Mouse (Mus musculus): ENCODE measurements around the gene Phxr2. TPM values are rescaled to one million over a fixed set of nuclear protein-coding genes. Genes with fewer than 3 reads are reported as not detected.

Phxr2 gene
- polyA plus RNA-seq, 1 experiment from 2014 or later = not detected

- no peaks in the 10 kb centered on the region for H3K9me3 ChIP-seq (ENCODE audit: control insufficient read depth, low read length)
- H3K4me1 ChIP-seq (ENCODE audit: control insufficient read depth, insufficient read depth, low read length) = no peaks in the 10 kb centered on the region
- H3K4me3 ChIP-seq (ENCODE audit: low read depth, low read length) = no peak overlapping the region
- no peak for ATAC-seq (ENCODE audit: low read depth)
- H3K27ac ChIP-seq (ENCODE audit: low read depth, low read length) = no peak overlapping the region
- H3K4me2 ChIP-seq (ENCODE audit: low read depth, low read length) = no peak overlapping the region
- no peaks in the 10 kb centered on the region for H3K36me3 ChIP-seq (ENCODE audit: control insufficient read depth, insufficient read depth, low read length)
- H3K9ac ChIP-seq (replicated peaks; ENCODE audit: low read depth, low read length) = no peak overlapping the region
- 93% methylated on average over 14 of the region's 14 CpGs for WGBS
- no peaks in the 10 kb centered on the region for H3K27me3 ChIP-seq (ENCODE audit: control insufficient read depth, insufficient read depth, low read length)
These were observed 829 bp upstream of the Phxr2 start for GRCm38 (mm10) chr10:99126954-99127353.

DNA sequence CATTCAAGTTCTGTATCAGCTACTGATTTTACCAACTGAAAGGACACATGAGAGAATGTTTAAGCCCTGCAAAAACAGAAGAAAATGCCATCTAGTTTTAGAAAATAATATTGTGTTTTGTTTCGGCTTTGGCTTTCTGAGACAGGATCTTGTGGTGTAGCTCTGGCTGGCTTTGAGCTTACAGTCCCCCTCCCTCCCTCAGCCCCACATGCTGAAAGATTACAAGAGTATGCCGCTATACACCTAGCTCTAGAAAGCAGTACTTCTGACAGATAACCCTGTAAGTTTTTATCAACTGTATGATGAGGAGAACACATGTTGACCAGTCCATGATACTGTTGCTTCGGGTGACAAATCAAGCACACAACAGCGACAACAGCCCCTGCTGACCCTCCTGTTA is 6.7 kb downstream of the Phxr2 start:
- WGBS = 94% methylated on average over 4 of the region's 4 CpGs
- no peak for ATAC-seq (ENCODE audit: low read depth)
- Histone ChIP-seq H3K9me3 (ENCODE audit: control insufficient read depth, low read length) (no peaks in the 10 kb centered on the region), H3K4me2 (ENCODE audit: low read depth, low read length) (no peak overlapping the region), H3K9ac (replicated peaks; ENCODE audit: low read depth, low read length) (no peak overlapping the region), H3K27me3 (ENCODE audit: control insufficient read depth, insufficient read depth, low read length) (no peaks in the 10 kb centered on the region), H3K27ac (ENCODE audit: low read depth, low read length) (no peak overlapping the region), H3K4me1 (ENCODE audit: control insufficient read depth, insufficient read depth, low read length) (no peaks in the 10 kb centered on the region), H3K36me3 (ENCODE audit: control insufficient read depth, insufficient read depth, low read length) (no peaks in the 10 kb centered on the region), H3K4me3 (ENCODE audit: low read depth, low read length) (no peak overlapping the region)

DNA sequence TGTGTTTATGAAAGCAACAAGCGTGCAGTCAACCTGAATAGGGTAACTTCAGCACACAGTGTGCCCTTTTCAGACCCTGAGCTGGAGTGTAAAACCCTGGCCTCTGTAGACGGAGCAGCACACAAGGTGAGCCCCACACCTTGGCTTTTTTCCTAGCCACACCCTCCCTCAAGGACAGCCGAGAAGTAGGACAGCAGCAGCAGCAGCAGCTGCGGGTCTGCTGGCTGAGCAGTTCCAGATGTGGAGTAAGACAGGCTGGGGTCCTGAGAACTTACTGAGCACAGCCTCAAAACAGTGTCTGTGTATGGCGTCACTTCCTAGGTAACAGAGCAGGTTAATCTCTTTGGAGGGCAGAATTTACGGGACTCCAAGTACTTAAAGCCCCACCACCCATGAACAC is 7.4 kb downstream of the Phxr2 start:
- H3K4me2 ChIP-seq (ENCODE audit: low read depth, low read length) = no peak overlapping the region
- no peak overlapping the region for H3K27ac ChIP-seq (ENCODE audit: low read depth, low read length)
- ATAC-seq (ENCODE audit: low read depth) = peak; percentile 16; the same call in 1 of the 2 replicates
- WGBS = 83% methylated on average over 6 of the region's 6 CpGs
- no peaks in the 10 kb centered on the region for H3K4me1 ChIP-seq (ENCODE audit: control insufficient read depth, insufficient read depth, low read length)
- no peaks in the 10 kb centered on the region for H3K27me3 ChIP-seq (ENCODE audit: control insufficient read depth, insufficient read depth, low read length)
- no peaks in the 10 kb centered on the region for H3K9me3 ChIP-seq (ENCODE audit: control insufficient read depth, low read length)
- H3K4me3 ChIP-seq (ENCODE audit: low read depth, low read length) = no peak overlapping the region
- H3K9ac ChIP-seq (replicated peaks; ENCODE audit: low read depth, low read length) = no peak overlapping the region
- H3K36me3 ChIP-seq (ENCODE audit: control insufficient read depth, insufficient read depth, low read length) = no peaks in the 10 kb centered on the region

DNA sequence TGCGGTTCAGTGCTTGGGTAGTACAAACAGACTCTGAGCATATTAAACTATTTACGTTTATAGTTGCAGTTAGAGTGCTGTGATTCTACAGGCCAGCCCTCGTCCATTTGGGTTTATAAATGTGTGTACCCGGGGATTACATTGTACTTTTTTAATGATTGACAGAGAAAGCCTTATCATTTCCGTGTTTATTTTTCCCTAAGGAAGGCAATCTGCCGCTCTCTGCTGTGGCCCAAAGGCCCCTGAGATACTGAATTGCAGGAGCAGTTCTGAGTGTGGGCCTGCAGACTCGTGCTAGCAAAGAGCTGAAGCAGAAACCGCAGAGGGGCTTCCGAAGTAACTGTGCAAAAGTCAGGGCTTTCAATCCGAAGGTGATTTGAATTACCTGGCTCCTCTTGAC is 8.2 kb downstream of the Phxr2 start:
- no peaks in the 10 kb centered on the region for H3K27me3 ChIP-seq (ENCODE audit: control insufficient read depth, insufficient read depth, low read length)
- no peak overlapping the region for H3K27ac ChIP-seq (ENCODE audit: low read depth, low read length)
- H3K36me3 ChIP-seq (ENCODE audit: control insufficient read depth, insufficient read depth, low read length) = no peaks in the 10 kb centered on the region
- H3K4me3 ChIP-seq (ENCODE audit: low read depth, low read length) = no peak overlapping the region
- no peak overlapping the region for H3K9ac ChIP-seq (replicated peaks; ENCODE audit: low read depth, low read length)
- H3K4me1 ChIP-seq (ENCODE audit: control insufficient read depth, insufficient read depth, low read length) = no peaks in the 10 kb centered on the region
- no peaks in the 10 kb centered on the region for H3K9me3 ChIP-seq (ENCODE audit: control insufficient read depth, low read length)
- 78% methylated on average over 10 of the region's 10 CpGs for WGBS
- no peak for ATAC-seq (ENCODE audit: low read depth)
- H3K4me2 ChIP-seq (ENCODE audit: low read depth, low read length) = no peak overlapping the region

- Histone ChIP-seq H3K27me3 (ENCODE audit: control insufficient read depth, insufficient read depth, low read length) (no peaks in the 10 kb centered on the region), H3K9ac (replicated peaks; ENCODE audit: low read depth, low read length) (no peak overlapping the region), H3K4me3 (ENCODE audit: low read depth, low read length) (no peak overlapping the region), H3K27ac (ENCODE audit: low read depth, low read length) (no peak overlapping the region), H3K4me2 (ENCODE audit: low read depth, low read length) (no peak overlapping the region), H3K4me1 (ENCODE audit: control insufficient read depth, insufficient read depth, low read length) (no peaks in the 10 kb centered on the region), H3K36me3 (ENCODE audit: control insufficient read depth, insufficient read depth, low read length) (no peaks in the 10 kb centered on the region), H3K9me3 (ENCODE audit: control insufficient read depth, low read length) (no peaks in the 10 kb centered on the region)
- no peak for ATAC-seq (ENCODE audit: low read depth)
- 82% methylated on average over 16 of the region's 16 CpGs for WGBS
These were observed 9.2 kb downstream of the Phxr2 start for GRCm38 (mm10) chr10:99116650-99117615.

GRCm38 (mm10) chr10:99116237-99116632 is 9.9 kb downstream of the Phxr2 start:
- Histone ChIP-seq H3K9ac (replicated peaks; ENCODE audit: low read depth, low read length) (no peak overlapping the region), H3K4me1 (ENCODE audit: control insufficient read depth, insufficient read depth, low read length) (peaks cover 2% of the 10 kb centered on the region; the same call in 1 of the 2 replicates), H3K9me3 (ENCODE audit: control insufficient read depth, low read length) (no peaks in the 10 kb centered on the region), H3K4me3 (ENCODE audit: low read depth, low read length) (no peak overlapping the region), H3K36me3 (ENCODE audit: control insufficient read depth, insufficient read depth, low read length) (no peaks in the 10 kb centered on the region), H3K27me3 (ENCODE audit: control insufficient read depth, insufficient read depth, low read length) (no peaks in the 10 kb centered on the region), H3K4me2 (ENCODE audit: low read depth, low read length) (no peak overlapping the region), H3K27ac (ENCODE audit: low read depth, low read length) (no peak overlapping the region)
- ATAC-seq (ENCODE audit: low read depth) = no peak
- 78% methylated on average over 8 of the region's 8 CpGs for WGBS

DNA sequence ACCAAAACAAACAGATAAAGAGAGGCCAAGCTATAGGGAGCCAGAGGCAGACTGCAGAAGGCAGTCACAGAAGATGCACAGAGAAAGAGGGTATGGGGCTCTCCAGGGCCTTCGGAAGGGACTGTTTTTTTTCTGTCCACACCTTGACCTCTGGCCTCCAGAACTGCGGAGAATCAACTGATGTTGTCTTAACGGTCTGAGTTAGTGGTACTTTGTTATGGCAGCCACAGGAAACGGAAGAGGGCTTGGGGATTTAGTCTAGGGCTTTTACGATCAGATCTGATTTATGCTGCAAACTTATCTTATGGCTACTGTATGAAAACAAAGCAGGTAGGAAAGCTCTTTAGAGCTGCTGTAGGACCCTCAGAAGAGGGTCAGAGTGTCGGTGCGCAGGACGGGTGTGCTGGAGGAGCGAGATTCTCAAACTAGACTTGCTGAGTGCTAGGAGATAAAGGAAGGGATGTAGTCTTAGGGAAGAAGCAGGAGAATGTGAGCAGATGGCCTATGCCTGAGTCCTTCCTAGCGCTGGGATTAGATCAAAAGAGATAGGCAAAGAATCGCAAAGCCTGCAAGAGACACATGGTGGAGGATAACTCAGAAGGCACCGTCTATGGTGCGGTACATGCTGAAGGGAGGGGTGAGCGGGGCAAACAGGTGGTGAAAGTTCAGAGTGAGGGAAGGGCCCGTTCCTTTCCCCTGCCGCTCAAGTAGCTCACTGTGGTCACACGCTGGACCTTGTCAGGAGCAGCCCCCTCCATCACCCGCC is 10.5 kb downstream of the Phxr2 start:
- Histone ChIP-seq H3K27me3 (ENCODE audit: control insufficient read depth, insufficient read depth, low read length) (no peaks in the 10 kb centered on the region), H3K9me3 (ENCODE audit: control insufficient read depth, low read length) (no peaks in the 10 kb centered on the region), H3K9ac (replicated peaks; ENCODE audit: low read depth, low read length) (no peak overlapping the region), H3K36me3 (ENCODE audit: control insufficient read depth, insufficient read depth, low read length) (0 out of 2 replicates have a peak, but pooled peaks cover 5% of the 10 kb centered on the region), H3K4me1 (ENCODE audit: control insufficient read depth, insufficient read depth, low read length) (peaks cover 5% of the 10 kb centered on the region; the same call in 1 of the 2 replicates), H3K4me2 (ENCODE audit: low read depth, low read length) (no peak overlapping the region), H3K27ac (ENCODE audit: low read depth, low read length) (no peak overlapping the region), H3K4me3 (ENCODE audit: low read depth, low read length) (no peak overlapping the region)
- WGBS = 58% methylated on average over 18 of the region's 18 CpGs
- ATAC-seq (ENCODE audit: low read depth) = no peak

GRCm38 (mm10) chr10:99114295-99114694 is 11.8 kb downstream of the Phxr2 start:
- Histone ChIP-seq H3K9me3 (ENCODE audit: control insufficient read depth, low read length) (no peaks in the 10 kb centered on the region), H3K4me2 (ENCODE audit: low read depth, low read length) (no peak overlapping the region), H3K36me3 (ENCODE audit: control insufficient read depth, insufficient read depth, low read length) (0 out of 2 replicates have a peak, but pooled peaks cover 6% of the 10 kb centered on the region), H3K27ac (ENCODE audit: low read depth, low read length) (no peak overlapping the region), H3K4me3 (ENCODE audit: low read depth, low read length) (no peak overlapping the region), H3K27me3 (ENCODE audit: control insufficient read depth, insufficient read depth, low read length) (no peaks in the 10 kb centered on the region), H3K9ac (replicated peaks; ENCODE audit: low read depth, low read length) (no peak overlapping the region), H3K4me1 (ENCODE audit: control insufficient read depth, insufficient read depth, low read length) (peaks cover 9% of the 10 kb centered on the region; the same call in 1 of the 2 replicates)
- no peak for ATAC-seq (ENCODE audit: low read depth)
- 76% methylated on average over 8 of the region's 8 CpGs for WGBS

DNA sequence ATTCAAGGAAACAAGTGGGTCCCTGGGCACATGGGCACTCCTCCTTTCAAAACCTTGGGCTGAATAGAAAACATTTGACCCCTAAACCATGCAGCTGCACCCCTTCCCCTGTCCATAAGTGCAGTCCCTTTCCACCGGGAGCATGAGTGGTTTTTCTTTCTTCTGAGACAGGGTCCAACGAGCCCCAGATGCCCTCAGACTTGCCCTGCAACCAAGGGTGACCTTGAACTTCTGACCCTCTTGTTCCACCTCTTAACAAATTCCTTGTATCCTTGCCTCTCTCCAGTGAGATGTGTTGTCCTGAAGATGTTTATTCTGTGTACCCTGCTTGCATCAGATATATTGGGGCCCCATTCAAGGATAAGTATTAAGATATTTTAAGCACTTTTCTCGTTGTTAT is 12.6 kb downstream of the Phxr2 start:
- Histone ChIP-seq H3K9ac (replicated peaks; ENCODE audit: low read depth, low read length) (no peak overlapping the region), H3K36me3 (ENCODE audit: control insufficient read depth, insufficient read depth, low read length) (0 out of 2 replicates have a peak, but pooled peaks cover 6% of the 10 kb centered on the region), H3K4me3 (ENCODE audit: low read depth, low read length) (no peak overlapping the region), H3K27ac (ENCODE audit: low read depth, low read length) (no peak overlapping the region), H3K4me2 (ENCODE audit: low read depth, low read length) (no peak overlapping the region), H3K27me3 (ENCODE audit: control insufficient read depth, insufficient read depth, low read length) (no peaks in the 10 kb centered on the region), H3K4me1 (ENCODE audit: control insufficient read depth, insufficient read depth, low read length) (peaks cover 12% of the 10 kb centered on the region; the same call in 1 of the 2 replicates), H3K9me3 (ENCODE audit: control insufficient read depth, low read length) (no peaks in the 10 kb centered on the region)
- 51% methylated on average over 3 of the region's 3 CpGs for WGBS
- ATAC-seq (ENCODE audit: low read depth) = no peak
